Mouse (Mus musculus): Measurements from ENCODE around the gene Trappc1. TPM values are rescaled to one million over a fixed set of nuclear protein-coding genes. Genes with fewer than 3 reads are reported as not detected.

Gene Trappc1
- polyA plus RNA-seq, 1 experiment from 2014 or later = 221 TPM

DNA sequence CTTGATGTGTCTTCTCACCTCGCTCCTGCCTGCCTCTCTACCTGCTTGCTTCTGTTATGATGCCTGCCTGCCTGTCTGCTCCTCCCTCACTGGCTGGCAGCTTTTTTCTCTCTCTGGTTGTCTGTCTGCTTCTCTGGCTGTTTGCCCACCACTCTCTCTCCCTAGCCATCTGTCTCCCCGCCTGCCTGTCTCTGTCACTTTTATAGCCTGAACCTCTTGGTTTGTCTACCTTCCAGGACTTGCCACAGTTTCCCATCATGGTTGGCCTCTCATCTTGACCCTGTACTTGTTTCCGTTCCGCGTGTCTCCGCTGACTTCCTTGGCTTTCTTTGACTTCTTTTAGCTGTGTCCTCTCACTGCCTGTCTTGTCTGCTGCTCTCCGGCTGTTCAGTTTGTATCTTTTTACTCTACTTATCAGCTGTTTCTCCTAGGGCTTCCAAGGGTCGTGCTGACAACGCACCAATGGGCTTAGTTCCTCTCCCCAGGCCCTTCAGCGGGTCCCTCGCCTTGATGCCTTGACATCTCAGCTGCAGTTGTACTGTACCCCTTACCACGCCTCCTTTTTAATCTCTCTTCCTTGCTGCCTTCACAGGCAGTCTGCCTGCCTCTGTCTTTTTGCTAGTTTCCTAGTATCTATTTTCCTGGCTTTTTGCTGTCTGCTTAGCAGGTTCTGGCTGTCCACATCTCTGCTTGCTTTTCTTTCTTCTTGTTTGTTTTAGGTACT lies 48.4 kb downstream of the Trappc1 start:
- peak overlapping the region; percentile 42 for H3K4me2 ChIP-seq (replicated peaks)
- peaks cover 13% of the 10 kb centered on the region for H3K36me3 ChIP-seq
- no peak for ATAC-seq
- peak overlapping the region; percentile 19; the same call in 1 of the 2 replicates for H3K4me3 ChIP-seq (replicated peaks)
- no peaks in the 10 kb centered on the region for H3K27me3 ChIP-seq
- peak overlapping the region; percentile 48 for H3K9ac ChIP-seq (replicated peaks)
- peak overlapping the region; percentile 79 for H3K27ac ChIP-seq
- H3K4me1 ChIP-seq (replicated peaks) = peaks cover 41% of the 10 kb centered on the region
- no peaks in the 10 kb centered on the region for H3K9me3 ChIP-seq
- WGBS = 47% methylated on average over 12 of the region's 12 CpGs

DNA sequence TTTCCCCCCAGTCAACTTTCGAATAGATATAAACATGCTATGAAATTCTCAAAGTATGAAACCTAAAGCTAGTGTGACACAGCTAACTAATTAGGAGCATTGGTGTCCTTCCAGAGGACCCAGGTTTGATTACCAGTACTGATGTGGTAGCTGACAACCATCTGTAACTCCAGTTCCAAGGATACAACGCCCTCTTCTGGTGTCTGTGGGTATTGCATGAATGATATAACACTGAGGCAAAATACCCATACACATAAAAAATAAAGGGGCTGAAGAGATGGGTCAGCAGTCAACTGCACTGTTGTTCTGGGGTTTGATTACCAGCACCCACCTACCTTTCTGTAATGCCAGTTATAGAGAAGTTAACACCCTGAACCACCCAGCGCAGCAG lies 49.0 kb downstream of the Trappc1 start:
- Histone ChIP-seq H3K9ac (replicated peaks) (no peak overlapping the region), H3K9me3 (no peaks in the 10 kb centered on the region), H3K27ac (peak overlapping the region; percentile 79; the same call in 1 of the 2 replicates), H3K4me1 (replicated peaks) (peaks cover 35% of the 10 kb centered on the region), H3K4me2 (replicated peaks) (no peak overlapping the region), H3K36me3 (peaks cover 17% of the 10 kb centered on the region), H3K4me3 (replicated peaks) (no peak overlapping the region), H3K27me3 (no peaks in the 10 kb centered on the region)
- no peak for ATAC-seq
- 67% methylated on average over 3 of the region's 3 CpGs for WGBS

DNA sequence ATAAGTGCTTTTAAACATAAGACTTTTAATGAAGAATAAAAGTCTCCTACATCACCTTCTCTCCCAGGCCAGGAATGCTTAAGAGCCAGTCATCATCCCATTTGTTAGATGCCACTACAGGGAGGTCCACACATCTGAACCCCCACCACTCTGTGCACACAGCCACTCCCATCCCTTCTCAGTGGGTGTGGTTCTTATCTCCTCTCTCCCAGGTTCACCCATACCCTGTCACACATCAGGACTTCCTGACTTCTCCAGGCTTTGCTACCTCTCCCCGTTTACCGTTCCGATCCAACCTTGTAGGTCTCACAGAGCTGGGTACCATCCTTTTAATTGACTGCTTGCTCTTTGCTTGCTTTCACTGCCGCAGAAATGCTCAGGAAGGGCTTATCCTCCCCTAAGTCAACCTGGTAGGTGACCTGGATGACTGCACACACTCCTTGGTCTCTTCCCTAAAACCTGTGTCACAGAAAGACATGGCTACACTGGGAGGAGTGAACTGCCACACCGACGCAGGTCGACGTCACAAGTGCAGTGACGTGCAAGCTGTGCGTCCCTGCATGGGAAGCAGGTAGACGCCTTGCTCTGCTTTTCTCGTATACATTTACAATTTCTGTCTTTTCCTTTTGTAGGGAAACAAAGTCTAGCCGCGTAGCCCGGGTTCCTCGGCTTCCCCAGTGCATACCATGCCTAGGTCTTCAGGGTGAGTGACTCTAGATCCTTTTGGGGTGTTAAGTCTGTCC lies 49.6 kb downstream of the Trappc1 start:
- Histone ChIP-seq H3K4me3 (replicated peaks) (no peak overlapping the region), H3K4me1 (replicated peaks) (peaks cover 31% of the 10 kb centered on the region), H3K9ac (replicated peaks) (no peak overlapping the region), H3K27me3 (no peaks in the 10 kb centered on the region), H3K4me2 (replicated peaks) (no peak overlapping the region), H3K27ac (no peak overlapping the region), H3K9me3 (no peaks in the 10 kb centered on the region), H3K36me3 (peaks cover 20% of the 10 kb centered on the region)
- WGBS = 94% methylated on average over 16 of the region's 16 CpGs
- ATAC-seq = no peak

Other genes starting within 250 kb of the Trappc1 start
- 175 and 188 TPM in 2 replicates for gene Vamp2, start 235.5 kb upstream of the Trappc1 start, polyA plus RNA-seq (2015; fragmentation: Nextera tagmentation; extraction: Ambion mirVana)
- 8.6 and 10.5 TPM in 2 replicates for gene Per1, start 228.8 kb upstream of the Trappc1 start, polyA plus RNA-seq (2015; fragmentation: Nextera tagmentation; extraction: Ambion mirVana)
- 0.10 and 0.26 TPM in 2 replicates for gene Hes7, start 203.6 kb upstream of the Trappc1 start, polyA plus RNA-seq (2015; fragmentation: Nextera tagmentation; extraction: Ambion mirVana)
- 0.28 TPM in 1 of 2 replicates, not detected in the other for gene 9130213A22Rik, start 201.4 kb upstream of the Trappc1 start, polyA plus RNA-seq (2015; fragmentation: Nextera tagmentation; extraction: Ambion mirVana)
- gene Aloxe3, start 198.1 kb upstream of the Trappc1 start, polyA plus RNA-seq (2015; fragmentation: Nextera tagmentation; extraction: Ambion mirVana) = 0.39 and 0.43 TPM in 2 replicates
- 0.13 TPM in 1 of 2 replicates, not detected in the other for gene Alox12b, start 167.0 kb upstream of the Trappc1 start, polyA plus RNA-seq (2015; fragmentation: Nextera tagmentation; extraction: Ambion mirVana)
- gene Alox8, start 126.1 kb upstream of the Trappc1 start, polyA plus RNA-seq (2015; fragmentation: Nextera tagmentation; extraction: Ambion mirVana) = 0.06 and 0.07 TPM in 2 replicates
- gene Gucy2e, start 86.9 kb upstream of the Trappc1 start, polyA plus RNA-seq (2015; fragmentation: Nextera tagmentation; extraction: Ambion mirVana) = 0.32 and 0.42 TPM in 2 replicates
- 29.8 and 30.8 TPM in 2 replicates for gene Cntrob, start 205 bp upstream of the Trappc1 start, polyA plus RNA-seq (2015; fragmentation: Nextera tagmentation; extraction: Ambion mirVana)
- 3.9 and 4.9 TPM in 2 replicates for gene Kcnab3, start 2.3 kb downstream of the Trappc1 start, polyA plus RNA-seq (2015; fragmentation: Nextera tagmentation; extraction: Ambion mirVana)
- gene Rnf227, start 16.5 kb downstream of the Trappc1 start, polyA plus RNA-seq (2015; fragmentation: Nextera tagmentation; extraction: Ambion mirVana) = 146 and 155 TPM in 2 replicates
- gene Chd3, start 45.4 kb downstream of the Trappc1 start, polyA plus RNA-seq (2015; fragmentation: Nextera tagmentation; extraction: Ambion mirVana) = 83.5 and 91.9 TPM in 2 replicates
- 92.2 and 105 TPM in 2 replicates for gene Naa38, start 71.5 kb downstream of the Trappc1 start, polyA plus RNA-seq (2015; fragmentation: Nextera tagmentation; extraction: Ambion mirVana)
- 41.8 and 47.7 TPM in 2 replicates for gene Cyb5d1, start 71.7 kb downstream of the Trappc1 start, polyA plus RNA-seq (2015; fragmentation: Nextera tagmentation; extraction: Ambion mirVana)
- 4.9 and 7.0 TPM in 2 replicates for gene Tmem88, start 74.3 kb downstream of the Trappc1 start, polyA plus RNA-seq (2015; fragmentation: Nextera tagmentation; extraction: Ambion mirVana)
- gene Kdm6b, start 89.7 kb downstream of the Trappc1 start, polyA plus RNA-seq (2015; fragmentation: Nextera tagmentation; extraction: Ambion mirVana) = 54.9 and 59.2 TPM in 2 replicates
- gene Dnah2, start 225.1 kb downstream of the Trappc1 start, polyA plus RNA-seq (2015; fragmentation: Nextera tagmentation; extraction: Ambion mirVana) = 2.2 and 2.7 TPM in 2 replicates
- 95.0 and 130 TPM in 2 replicates for gene Efnb3, start 236.2 kb downstream of the Trappc1 start, polyA plus RNA-seq (2015; fragmentation: Nextera tagmentation; extraction: Ambion mirVana)